Mouse (Mus musculus): Measurements from ENCODE around the gene Pex5. TPM values are rescaled to one million over a fixed set of nuclear protein-coding genes. Genes with fewer than 3 reads are reported as not detected.
"Not testable (repeated sequence)": the region's sequence is repeated elsewhere in the genome, so short reads cannot be mapped to it uniquely, and the experiment has no call there.

Pex5 gene
- total and polyA plus RNA-seq, 2 experiments from 2014 or later = 49.0 to 74.4 TPM

DNA sequence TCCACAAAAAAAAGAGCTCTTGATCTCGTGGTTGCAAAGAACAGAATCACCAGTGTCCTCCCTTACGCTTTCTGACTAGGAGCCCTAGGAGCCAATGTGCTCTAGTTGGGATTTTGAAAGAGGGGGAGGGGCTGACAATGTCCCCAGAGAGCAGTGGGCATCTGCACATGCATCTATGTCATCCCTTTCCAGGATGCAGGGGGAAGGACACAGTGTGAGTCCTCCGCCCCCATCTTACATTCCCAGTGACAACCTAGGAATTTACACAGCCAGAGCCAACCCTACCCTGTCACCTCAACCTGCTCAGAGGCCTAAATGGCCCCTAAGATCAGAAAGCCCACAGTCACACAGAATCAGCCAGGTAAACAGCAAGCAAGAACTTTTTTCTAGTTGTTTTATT is 15.5 kb upstream of the Pex5 start:
- Histone ChIP-seq H3K4me3 (ENCODE audit: low read length) (no peak overlapping the region), H3K27ac (no peak overlapping the region), H3K9me3 (ENCODE audit: low read length) (no peaks in the 10 kb centered on the region), H3K4me2 (ENCODE audit: low read depth, low read length) (no peak overlapping the region), H3K9ac (replicated peaks; ENCODE audit: low read length) (no peak overlapping the region), H3K27me3 (ENCODE audit: insufficient read depth, low read length) (no peaks in the 10 kb centered on the region), H3K36me3 (ENCODE audit: insufficient read depth, low read length) (peaks cover 9% of the 10 kb centered on the region), H3K4me1 (ENCODE audit: insufficient read depth, low read length) (0 out of 2 replicates have a peak, but pooled peaks cover 3% of the 10 kb centered on the region)
- peak; percentile 16; the same call in 1 of the 2 replicates for ATAC-seq
- no peak for DNase-seq (ENCODE audit: low spot score)
- 64% methylated on average over 3 of the region's 3 CpGs for WGBS
- TF ChIP-seq CTCF (IDR thresholded peaks at IDR 0.05; ENCODE audit: low read depth) = no peak

DNA sequence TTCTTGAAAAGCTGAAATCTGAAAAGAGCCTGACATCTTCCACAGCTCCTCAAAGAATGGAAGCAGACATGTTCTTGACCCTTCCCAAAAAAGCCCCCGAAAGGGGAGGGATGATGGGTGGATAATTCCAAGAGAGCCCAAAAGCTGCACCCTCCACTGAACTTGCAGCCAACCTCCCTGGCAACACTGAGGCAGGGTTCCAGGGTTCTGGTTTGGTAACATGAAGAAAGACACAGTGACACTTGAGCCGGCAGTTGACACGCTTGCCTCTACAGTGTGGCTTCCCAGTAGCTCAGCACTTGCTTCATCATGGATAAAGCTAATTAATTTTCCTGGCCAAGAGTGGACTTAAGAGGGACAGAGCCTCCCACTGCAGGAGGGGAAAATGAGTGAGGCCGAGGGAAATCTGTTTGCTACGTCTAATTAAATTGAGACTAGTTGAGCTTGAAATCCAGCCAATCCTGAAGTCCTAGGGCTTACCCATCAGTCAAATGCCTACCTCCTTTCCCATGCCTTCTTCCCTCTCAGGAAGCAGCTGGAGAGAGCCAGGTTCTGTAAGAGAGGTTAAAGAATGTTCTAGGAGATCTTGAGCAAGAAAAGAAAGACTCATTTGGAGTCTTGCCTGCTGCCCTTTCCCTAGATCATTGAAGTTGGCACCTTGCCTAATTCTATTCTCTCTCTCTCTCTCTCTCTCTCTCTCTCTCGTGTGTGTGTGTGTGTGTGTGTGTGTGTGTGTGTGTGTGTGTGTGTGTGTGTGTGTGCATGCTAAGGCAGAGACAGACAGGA is 13.1 kb upstream of the Pex5 start:
- H3K27ac ChIP-seq = peak overlapping the region; percentile 51; the same call in 1 of the 2 replicates
- H3K4me2 ChIP-seq (ENCODE audit: low read depth, low read length) = no peak overlapping the region
- H3K36me3 ChIP-seq (ENCODE audit: insufficient read depth, low read length) = peaks cover 4% of the 10 kb centered on the region; the same call in 1 of the 2 replicates
- H3K27me3 ChIP-seq (ENCODE audit: insufficient read depth, low read length) = no peaks in the 10 kb centered on the region
- peak; percentile 33 for ATAC-seq
- no peak overlapping the region for H3K4me3 ChIP-seq (ENCODE audit: low read length)
- no peak overlapping the region for H3K9ac ChIP-seq (replicated peaks; ENCODE audit: low read length)
- TF ChIP-seq CTCF (IDR thresholded peaks at IDR 0.05; ENCODE audit: low read depth) = no peak
- WGBS = 26% methylated on average over 6 of the region's 6 CpGs
- 0 out of 2 replicates have a peak, but pooled peaks cover 3% of the 10 kb centered on the region for H3K4me1 ChIP-seq (ENCODE audit: insufficient read depth, low read length)
- DNase-seq (ENCODE audit: low spot score) = peak; percentile 74
- no peaks in the 10 kb centered on the region for H3K9me3 ChIP-seq (ENCODE audit: low read length)

DNA sequence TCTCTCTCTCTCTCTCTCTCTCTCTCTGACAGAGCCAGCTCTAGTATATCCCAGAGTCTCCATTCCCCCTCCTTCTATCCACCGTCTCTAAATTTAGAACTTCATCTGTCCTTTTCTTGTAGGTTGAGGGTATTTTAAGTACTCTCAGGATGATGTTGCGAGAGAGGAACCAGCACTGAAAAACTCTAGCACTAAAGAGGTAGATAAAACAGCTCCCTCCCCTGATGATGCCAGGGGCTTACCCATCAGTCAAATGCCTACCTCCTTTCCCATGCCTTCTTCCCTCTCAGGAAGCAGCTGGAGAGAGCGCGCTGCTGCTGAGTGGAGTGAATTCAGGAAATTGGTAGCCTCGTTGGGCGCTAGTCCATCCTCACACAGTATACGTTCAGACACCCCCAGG is 12.4 kb upstream of the Pex5 start:
- no peaks in the 10 kb centered on the region for H3K27me3 ChIP-seq (ENCODE audit: insufficient read depth, low read length)
- H3K27ac ChIP-seq = no peak overlapping the region
- H3K4me3 ChIP-seq (ENCODE audit: low read length) = no peak overlapping the region
- no peak overlapping the region for H3K9ac ChIP-seq (replicated peaks; ENCODE audit: low read length)
- DNase-seq (ENCODE audit: low spot score) (no peak), ATAC-seq (no peak)
- H3K4me2 ChIP-seq (ENCODE audit: low read depth, low read length) = no peak overlapping the region
- WGBS = 70% methylated on average over 7 of the region's 7 CpGs
- H3K4me1 ChIP-seq (ENCODE audit: insufficient read depth, low read length) = 0 out of 2 replicates have a peak, but pooled peaks cover 3% of the 10 kb centered on the region
- TF ChIP-seq CTCF (IDR thresholded peaks at IDR 0.05; ENCODE audit: low read depth) = no peak
- H3K36me3 ChIP-seq (ENCODE audit: insufficient read depth, low read length) = no peaks in the 10 kb centered on the region
- no peaks in the 10 kb centered on the region for H3K9me3 ChIP-seq (ENCODE audit: low read length)

DNA sequence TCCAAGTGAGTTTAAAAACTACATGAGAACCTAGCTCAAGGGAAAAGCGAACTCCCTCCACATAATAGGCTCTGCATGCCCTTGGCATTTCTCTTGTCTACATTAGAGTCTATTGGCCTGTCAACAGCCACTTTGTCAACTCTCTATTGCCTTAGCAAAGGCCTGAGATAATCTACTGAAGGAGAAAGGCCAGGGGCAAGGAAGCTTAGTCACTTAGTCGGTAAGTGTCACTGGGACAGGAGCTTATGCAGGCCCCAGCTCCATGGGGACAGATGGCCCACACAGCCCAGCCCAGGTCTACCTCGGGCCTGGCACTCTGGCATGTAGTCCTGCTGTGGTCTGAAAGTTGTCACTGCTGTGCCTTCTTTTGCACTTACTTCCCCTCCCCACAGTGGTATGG is 11.7 kb upstream of the Pex5 start:
- DNase-seq (ENCODE audit: low spot score) = no peak
- H3K9me3 ChIP-seq (ENCODE audit: low read length) = no peaks in the 10 kb centered on the region

DNA sequence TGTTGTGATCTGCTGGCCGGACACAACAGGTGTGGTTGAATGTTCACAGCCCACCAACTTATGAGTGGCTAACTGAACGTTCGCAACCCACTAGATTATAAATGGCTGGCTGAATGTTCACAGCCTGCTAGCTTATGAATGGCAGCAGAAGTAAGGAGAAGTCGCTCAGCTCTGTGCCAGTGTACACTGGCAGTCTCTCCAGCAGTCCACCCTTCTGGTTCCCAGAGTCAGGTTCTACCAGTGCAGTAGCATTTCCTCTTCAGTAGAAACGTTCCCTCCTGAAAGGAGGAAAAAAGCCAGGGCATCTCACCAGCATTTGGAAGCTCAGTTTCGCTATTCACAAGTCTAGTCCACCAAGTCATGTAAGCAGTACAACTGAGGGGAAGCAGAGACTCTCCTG is 10.7 kb upstream of the Pex5 start:
- no peak for DNase-seq (ENCODE audit: low spot score)
- H3K9me3 ChIP-seq (ENCODE audit: low read length) = no peaks in the 10 kb centered on the region
- H3K4me1 ChIP-seq (ENCODE audit: insufficient read depth, low read length) = no peaks in the 10 kb centered on the region
- H3K27me3 ChIP-seq (ENCODE audit: insufficient read depth, low read length) = no peaks in the 10 kb centered on the region
- H3K9ac ChIP-seq (replicated peaks; ENCODE audit: low read length) = no peak overlapping the region
- TF ChIP-seq CTCF (IDR thresholded peaks at IDR 0.05; ENCODE audit: low read depth) = no peak
- 81% methylated on average over 6 of the region's 6 CpGs for WGBS
- no peaks in the 10 kb centered on the region for H3K36me3 ChIP-seq (ENCODE audit: insufficient read depth, low read length)
- H3K4me3 ChIP-seq (ENCODE audit: low read length) = no peak overlapping the region
- H3K27ac ChIP-seq = no peak overlapping the region
- H3K4me2 ChIP-seq (ENCODE audit: low read depth, low read length) = no peak overlapping the region
- ATAC-seq = no peak

More for the DNA sequence above, 11.7 kb upstream of the Pex5 start:
- H3K4me2 ChIP-seq (ENCODE audit: low read depth, low read length) = no peak overlapping the region
- H3K27me3 ChIP-seq (ENCODE audit: insufficient read depth, low read length) = no peaks in the 10 kb centered on the region
- ATAC-seq = no peak
- no peak overlapping the region for H3K27ac ChIP-seq
- H3K9ac ChIP-seq (replicated peaks; ENCODE audit: low read length) = no peak overlapping the region
- TF ChIP-seq CTCF (IDR thresholded peaks at IDR 0.05; ENCODE audit: low read depth) = no peak
- H3K36me3 ChIP-seq (ENCODE audit: insufficient read depth, low read length) = no peaks in the 10 kb centered on the region
- 66% methylated on average over 3 of the region's 3 CpGs for WGBS
- 0 out of 2 replicates have a peak, but pooled peaks cover 3% of the 10 kb centered on the region for H3K4me1 ChIP-seq (ENCODE audit: insufficient read depth, low read length)
- H3K4me3 ChIP-seq (ENCODE audit: low read length) = no peak overlapping the region

DNA sequence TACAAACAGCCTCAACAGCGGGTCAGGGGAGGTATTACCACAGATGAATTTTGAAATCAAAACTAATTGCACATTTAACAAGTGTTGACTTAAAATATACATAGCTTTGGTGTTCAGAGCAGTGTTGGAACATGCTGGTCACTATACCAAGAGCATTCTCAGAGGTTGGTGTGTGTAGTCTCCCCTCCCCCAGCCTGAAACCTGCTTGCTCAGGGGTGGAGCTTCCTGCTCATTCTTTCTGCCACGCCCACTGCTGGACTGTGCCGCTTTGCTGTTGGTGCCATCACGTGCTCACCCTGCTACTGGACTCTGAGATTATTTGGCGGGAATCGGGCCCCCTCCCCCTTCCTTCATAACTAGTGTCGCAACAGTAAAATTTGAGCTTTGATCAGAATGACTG is 10.2 kb upstream of the Pex5 start:
- WGBS = 63% methylated on average over 7 of the region's 7 CpGs
- H3K4me2 ChIP-seq (ENCODE audit: low read depth, low read length); H3K4me3 ChIP-seq (ENCODE audit: low read length); H3K27me3 ChIP-seq (ENCODE audit: insufficient read depth, low read length); ATAC-seq; H3K27ac ChIP-seq; H3K36me3 ChIP-seq (ENCODE audit: insufficient read depth, low read length); DNase-seq (ENCODE audit: low spot score); H3K9ac ChIP-seq (replicated peaks; ENCODE audit: low read length); H3K4me1 ChIP-seq (ENCODE audit: insufficient read depth, low read length); H3K9me3 ChIP-seq (ENCODE audit: low read length): not testable (repeated sequence)

DNA sequence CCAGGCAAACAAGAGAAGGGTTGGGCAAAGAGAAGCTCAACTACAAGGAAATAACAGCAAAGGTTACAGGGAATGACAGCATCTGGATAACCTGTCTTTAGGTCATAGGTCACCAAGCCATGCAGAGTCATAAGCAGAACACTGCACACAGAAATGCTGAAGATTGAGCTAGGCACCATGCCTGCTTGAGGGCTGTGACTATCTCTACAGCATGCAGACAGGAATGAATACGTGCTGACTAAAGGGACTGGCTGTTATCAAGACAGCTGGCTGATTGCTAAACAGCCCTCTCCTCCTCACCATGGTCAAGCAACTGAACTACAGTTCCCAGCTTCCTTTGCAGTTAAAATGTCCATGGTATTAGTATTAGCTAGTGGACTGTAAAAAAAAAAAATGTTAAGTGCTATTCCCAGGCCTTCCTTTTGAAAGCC is 9.2 kb upstream of the Pex5 start:
- H3K27me3 ChIP-seq (ENCODE audit: insufficient read depth, low read length) = no peaks in the 10 kb centered on the region
- no peak overlapping the region for H3K27ac ChIP-seq
- WGBS = 64% methylated on average over 1 of the region's 1 CpGs
- no peak overlapping the region for H3K4me3 ChIP-seq (ENCODE audit: low read length)
- TF ChIP-seq CTCF (IDR thresholded peaks at IDR 0.05; ENCODE audit: low read depth) = no peak
- H3K9ac ChIP-seq (replicated peaks; ENCODE audit: low read length) = no peak overlapping the region
- no peaks in the 10 kb centered on the region for H3K4me1 ChIP-seq (ENCODE audit: insufficient read depth, low read length)
- no peaks in the 10 kb centered on the region for H3K9me3 ChIP-seq (ENCODE audit: low read length)
- DNase-seq (ENCODE audit: low spot score) = no peak
- H3K36me3 ChIP-seq (ENCODE audit: insufficient read depth, low read length) = no peaks in the 10 kb centered on the region
- H3K4me2 ChIP-seq (ENCODE audit: low read depth, low read length) = no peak overlapping the region
- no peak for ATAC-seq

All from hindbrain, postnatal 0 days (tissue).